Mouse (Mus musculus) heart, postnatal 0 days (tissue): ENCODE results near the gene Mapre1. TPM values are rescaled to one million over a fixed set of nuclear protein-coding genes. Genes with fewer than 3 reads are reported as not detected.
"Not testable (repeated sequence)": the region's sequence is repeated elsewhere in the genome, so short reads cannot be mapped to it uniquely, and the experiment has no call there.

Experiments used
- ATAC-seq: fragments of 200-750 bp; cut with Nextera tagmentation; 2 replicates; pipeline ENCODE4 v1.8.0; 2017; ENCODE audit warnings: low read depth, moderate number of reproducible peaks, moderate library complexity; ENCODE audit not compliant: insufficient read depth
- DNase-seq: peaks from one replicate; pipeline ENCODE4 v3.0.0-alpha.2; 2016; ENCODE audit warnings: low spot score
- H3K27ac ChIP-seq: fragments of 300-500 bp; sonication (generic); 2 replicates; pipeline ENCODE4 v1.5.1; 2014; ENCODE audit warnings: low read depth, mild to moderate bottlenecking
- H3K27me3 ChIP-seq: fragments of 300-500 bp; sonication (generic); 2 replicates; pipeline ENCODE4 v1.6.1; 2014; ENCODE audit warnings: low read length, mixed read lengths; ENCODE audit not compliant: control insufficient read depth, insufficient read depth
- H3K36me3 ChIP-seq: fragments of 300-500 bp; sonication (generic); replicated peaks from 2 replicates; pipeline ENCODE4 v1.6.1; 2014; ENCODE audit warnings: low read length, mixed read lengths; ENCODE audit not compliant: control insufficient read depth, insufficient read depth
- H3K4me1 ChIP-seq: fragments of 300-500 bp; sonication (generic); 2 replicates; pipeline ENCODE4 v1.6.1; 2014; ENCODE audit warnings: antibody characterized with exemption; ENCODE audit not compliant: control insufficient read depth, insufficient read depth
- H3K4me2 ChIP-seq: fragments of 300-500 bp; sonication (generic); 2 replicates; pipeline ENCODE4 v1.6.1; 2014; ENCODE audit warnings: low read depth, mild to moderate bottlenecking, low read length, moderate library complexity
- H3K4me3 ChIP-seq: fragments of 300-500 bp; sonication (generic); 2 replicates; pipeline ENCODE4 v1.5.1; 2014; ENCODE audit warnings: low read depth, low read length
- H3K9ac ChIP-seq: fragments of 300-500 bp; sonication (generic); replicated peaks from 2 replicates; pipeline ENCODE4 v1.6.1; 2014; ENCODE audit warnings: low read depth, low read length, mixed read lengths
- H3K9me3 ChIP-seq: fragments of 300-500 bp; sonication (generic); replicated peaks from 2 replicates; pipeline ENCODE4 v1.6.1; 2016; ENCODE audit warnings: low read length; ENCODE audit not compliant: control insufficient read depth
- CTCF ChIP-seq: IDR thresholded peaks from 2 replicates; pipeline ENCODE4 v1.5.1; 2016; ENCODE audit warnings: antibody characterized with exemption, control low read depth, low read depth
- EP300 ChIP-seq: IDR thresholded peaks from 2 replicates; pipeline ENCODE4 v1.6.1; 2016; ENCODE audit warnings: antibody characterized with exemption, low read depth
- WGBS: fragments of 180-500 bp; shearing (Covaris S2); extraction: QIAGEN DNeasy Blood & Tissue Kit; methylation state at CpG from one replicate; pipeline ENCODE4 v1.1.7; 2014; 5-methylcytosine and 5-hydroxymethylcytosine counted together
- polyA plus RNA-seq: library from polyadenylated mRNA; unstranded; fragments of >200 nt; fragmentation: Nextera tagmentation; extraction: Ambion mirVana; gene quantifications from 2 replicates; pipeline ENCODE4 v1.2.1, GENCODE M21; 2015
- total RNA-seq: library from RNA; depleted of rRNA; stranded (reverse); fragments of >200 nt; gene quantifications from 2 replicates; pipeline ENCODE4 v1.2.3, GENCODE M21; 2014; ENCODE audit warnings: low replicate concordance

Gene Mapre1
- total and polyA plus RNA-seq, 2 experiments from 2014 or later, result 36.8 to 208 TPM

- Histone ChIP-seq H3K9ac (0 out of 2 replicates have a peak within 1 kb of the TSS, but pooled peaks have one; percentile 6), H3K27ac (no peak within 1 kb of the TSS; the same call in 1 of the 2 replicates), H3K9me3 (no peaks in the 10 kb centered on the region), H3K36me3 (no peaks in the 10 kb centered on the region), H3K4me1 (0 out of 2 replicates have a peak, but pooled peaks cover 6% of the 10 kb centered on the region), H3K4me3 (peak within 1 kb of the TSS; percentile 35), H3K27me3 (no peaks in the 10 kb centered on the region), H3K4me2 (peak within 1 kb of the TSS; percentile 65)
- ATAC-seq, result peak; percentile 9; the same call in 1 of the 2 replicates
- TF ChIP-seq CTCF (no peak), EP300 (no peak)
- WGBS, result 40% methylated on average over 12 of the region's 12 CpGs
- no peak for DNase-seq
Measured at GRCm38 (mm10) chr2:153779394-153779981, 38.4 kb downstream of the Mapre1 start, which contains the start of gene Efcab8. Gene Efcab8, plus strand, starts transcription at chr2:153779931.

GRCm38 (mm10) chr2:153781181-153781580 is 40.1 kb downstream of the Mapre1 start:
- Histone ChIP-seq H3K36me3 (no peaks in the 10 kb centered on the region), H3K4me2 (no peak overlapping the region), H3K4me3 (no peak overlapping the region), H3K9me3 (no peaks in the 10 kb centered on the region), H3K27me3 (no peaks in the 10 kb centered on the region), H3K4me1 (0 out of 2 replicates have a peak, but pooled peaks cover 6% of the 10 kb centered on the region), H3K9ac (no peak overlapping the region), H3K27ac (no peak overlapping the region)
- no peak for TF ChIP-seq EP300
- TF ChIP-seq CTCF, result no peak
- ATAC-seq (no peak), DNase-seq (no peak)
- whole genome bisulfite sequencing, result 84% methylated on average over 4 of the region's 4 CpGs

- 82% methylated on average over 2 of the region's 2 CpGs for WGBS
- Histone ChIP-seq H3K27ac (no peak overlapping the region), H3K4me2 (no peak overlapping the region), H3K27me3 (no peaks in the 10 kb centered on the region), H3K9ac (no peak overlapping the region), H3K9me3 (no peaks in the 10 kb centered on the region), H3K4me1 (no peaks in the 10 kb centered on the region), H3K4me3 (no peak overlapping the region), H3K36me3 (no peaks in the 10 kb centered on the region)
- ATAC-seq, result no peak
- DNase-seq, result peak; percentile 19
- no peak for TF ChIP-seq EP300
- no peak for TF ChIP-seq CTCF
Measured at GRCm38 (mm10) chr2:153784668-153785067, 43.6 kb downstream of the Mapre1 start.

- no peaks in the 10 kb centered on the region for H3K36me3 ChIP-seq
- TF ChIP-seq CTCF (no peak), EP300 (no peak)
- ATAC-seq, result no peak
- no peak overlapping the region for H3K27ac ChIP-seq
- H3K27me3 ChIP-seq, result no peaks in the 10 kb centered on the region
- no peaks in the 10 kb centered on the region for H3K4me1 ChIP-seq
- H3K4me2 ChIP-seq, result no peak overlapping the region
- H3K4me3 ChIP-seq, result no peak overlapping the region
- DNase-seq, result no peak
- no peaks in the 10 kb centered on the region for H3K9me3 ChIP-seq
- no peak overlapping the region for H3K9ac ChIP-seq
Measured at GRCm38 (mm10) chr2:153793366-153793765, 52.3 kb downstream of the Mapre1 start.

GRCm38 (mm10) chr2:153795090-153795489 is 54.0 kb downstream of the Mapre1 start:
- H3K27me3 ChIP-seq, result no peaks in the 10 kb centered on the region
- WGBS, result 45% methylated on average over 5 of the region's 5 CpGs
- ATAC-seq, result peak; percentile 44; the same call in 1 of the 2 replicates
- H3K9ac ChIP-seq, result no peak overlapping the region
- H3K36me3 ChIP-seq, result no peaks in the 10 kb centered on the region
- no peak overlapping the region for H3K4me2 ChIP-seq
- TF ChIP-seq EP300 (no peak), CTCF (peak; percentile 67)
- H3K27ac ChIP-seq, result no peak overlapping the region
- H3K9me3 ChIP-seq, result no peaks in the 10 kb centered on the region
- H3K4me1 ChIP-seq, result no peaks in the 10 kb centered on the region
- no peak overlapping the region for H3K4me3 ChIP-seq
- no peak for DNase-seq

- not testable (repeated sequence) for ATAC-seq, H3K27me3 ChIP-seq, H3K4me1 ChIP-seq, H3K9ac ChIP-seq, DNase-seq, H3K4me2 ChIP-seq, H3K36me3 ChIP-seq, H3K9me3 ChIP-seq, H3K27ac ChIP-seq, H3K4me3 ChIP-seq
- peak; percentile 86 for TF ChIP-seq CTCF
Measured at GRCm38 (mm10) chr2:153807464-153807863, 66.4 kb downstream of the Mapre1 start.
